Mouse (Mus musculus) forebrain, embryonic 16.5 days (tissue): ENCODE measurements around the gene Smim8. TPM values are rescaled to one million over a fixed set of nuclear protein-coding genes. Genes with fewer than 3 reads are reported as not detected.

ENCODE experiments used
- ATAC-seq: fragments of 200-750 bp; cut with Nextera tagmentation; 2 replicates; pipeline ENCODE4 v1.8.0; 2017; ENCODE audit warnings: mild to moderate bottlenecking, moderate library complexity
- H3K27ac ChIP-seq: fragments of 300-500 bp; sonication (generic); 2 replicates; pipeline ENCODE4 v1.5.1; 2014; ENCODE audit warnings: low read length, control low read depth
- H3K27me3 ChIP-seq: fragments of 300-500 bp; sonication (generic); replicated peaks from 2 replicates; pipeline ENCODE4 v1.6.1; 2014; ENCODE audit warnings: low read length; ENCODE audit not compliant: control insufficient read depth, insufficient read depth
- H3K36me3 ChIP-seq: fragments of 300-500 bp; sonication (generic); 2 replicates; pipeline ENCODE4 v1.6.1; 2014; ENCODE audit not compliant: control insufficient read depth, insufficient read depth
- H3K4me1 ChIP-seq: fragments of 300-500 bp; sonication (generic); replicated peaks from 2 replicates; pipeline ENCODE4 v1.6.1; 2014; ENCODE audit warnings: low read length; ENCODE audit not compliant: control insufficient read depth, insufficient read depth
- H3K4me2 ChIP-seq: fragments of 300-500 bp; sonication (generic); 2 replicates; pipeline ENCODE4 v1.6.1; 2014; ENCODE audit warnings: mild to moderate bottlenecking, low read length, control low read depth
- H3K4me3 ChIP-seq: fragments of 300-500 bp; sonication (generic); replicated peaks from 2 replicates; pipeline ENCODE4 v1.5.1; 2014; ENCODE audit warnings: mild to moderate bottlenecking, low read length, control low read depth
- H3K9ac ChIP-seq: fragments of 300-500 bp; sonication (generic); replicated peaks from 2 replicates; pipeline ENCODE4 v1.6.1; 2014; ENCODE audit warnings: low read depth, low read length, control low read depth
- H3K9me3 ChIP-seq: fragments of 300-500 bp; sonication (generic); 2 replicates; pipeline ENCODE4 v1.6.1; 2016; ENCODE audit warnings: low read length; ENCODE audit not compliant: control insufficient read depth
- WGBS: fragments of 180-500 bp; shearing (Covaris S2); extraction: QIAGEN DNeasy Blood & Tissue Kit; methylation state at CpG from one replicate; pipeline ENCODE4 v1.1.7; 2014; 5-methylcytosine and 5-hydroxymethylcytosine counted together
- polyA plus RNA-seq: library from polyadenylated mRNA; unstranded; fragments of >200 nt; fragmentation: Nextera tagmentation; extraction: Ambion mirVana; gene quantifications from 2 replicates; pipeline ENCODE4 v1.2.1, GENCODE M21; 2015

The Smim8 gene
- polyA plus RNA-seq, 1 experiment from 2014 or later: 43.3 TPM

DNA sequence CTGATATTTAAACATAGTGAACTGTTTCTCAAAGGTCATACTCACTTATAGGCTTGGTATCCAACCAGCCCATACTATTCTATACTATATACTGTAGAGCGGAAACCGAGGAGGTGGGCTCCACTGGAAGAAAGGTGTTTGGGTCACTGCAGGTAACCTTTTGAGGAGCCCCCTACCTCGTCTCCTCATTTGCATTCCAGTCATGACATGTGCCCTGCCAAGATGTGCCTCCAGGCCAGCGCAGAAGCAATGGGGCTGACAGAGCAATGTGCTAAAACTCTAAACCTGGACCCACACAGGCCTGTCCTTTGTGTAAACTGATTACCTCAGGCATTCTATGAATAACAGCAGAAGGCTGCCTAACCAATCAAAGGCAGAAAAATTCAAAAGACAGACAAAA, 53.9 kb downstream of the Smim8 start:
- H3K4me3 ChIP-seq: no peak overlapping the region
- no peak overlapping the region for H3K9ac ChIP-seq
- no peaks in the 10 kb centered on the region for H3K27me3 ChIP-seq

DNA sequence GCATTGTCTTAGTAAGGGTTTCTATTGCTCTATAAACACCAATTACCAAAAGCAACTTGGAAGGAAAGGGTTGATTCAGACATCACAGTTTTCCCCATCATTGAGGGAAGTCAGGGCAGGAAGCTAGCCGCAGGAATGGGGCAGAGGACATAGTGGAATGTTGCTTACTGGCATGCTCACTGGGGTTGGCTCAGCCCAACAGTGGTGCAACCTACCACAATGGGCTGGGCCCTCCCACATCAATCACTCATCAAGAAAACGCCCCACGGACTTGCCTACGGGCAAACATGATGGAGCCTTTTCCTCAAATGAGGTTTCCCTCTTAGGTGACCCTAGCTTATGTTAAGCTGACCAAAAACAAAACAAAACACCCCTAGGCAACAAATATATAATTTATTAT, 55.0 kb downstream of the Smim8 start:
- H3K4me1 ChIP-seq: no peaks in the 10 kb centered on the region
- H3K36me3 ChIP-seq: no peaks in the 10 kb centered on the region
- H3K4me2 ChIP-seq: no peak overlapping the region
- 0 out of 2 replicates have a peak, but pooled peaks cover 2% of the 10 kb centered on the region for H3K9me3 ChIP-seq
- 74% methylated on average over 4 of the region's 4 CpGs for WGBS
- no peak overlapping the region for H3K4me3 ChIP-seq
- H3K27me3 ChIP-seq: no peaks in the 10 kb centered on the region
- no peak for ATAC-seq
- no peak overlapping the region for H3K27ac ChIP-seq
- no peak overlapping the region for H3K9ac ChIP-seq

More for the DNA sequence above, 53.9 kb downstream of the Smim8 start:
- H3K36me3 ChIP-seq: no peaks in the 10 kb centered on the region
- H3K4me1 ChIP-seq: no peaks in the 10 kb centered on the region
- H3K9me3 ChIP-seq: 0 out of 2 replicates have a peak, but pooled peaks cover 2% of the 10 kb centered on the region
- no peak overlapping the region for H3K27ac ChIP-seq
- H3K4me2 ChIP-seq: no peak overlapping the region
- ATAC-seq: no peak
- 56% methylated on average over 4 of the region's 4 CpGs for WGBS

DNA sequence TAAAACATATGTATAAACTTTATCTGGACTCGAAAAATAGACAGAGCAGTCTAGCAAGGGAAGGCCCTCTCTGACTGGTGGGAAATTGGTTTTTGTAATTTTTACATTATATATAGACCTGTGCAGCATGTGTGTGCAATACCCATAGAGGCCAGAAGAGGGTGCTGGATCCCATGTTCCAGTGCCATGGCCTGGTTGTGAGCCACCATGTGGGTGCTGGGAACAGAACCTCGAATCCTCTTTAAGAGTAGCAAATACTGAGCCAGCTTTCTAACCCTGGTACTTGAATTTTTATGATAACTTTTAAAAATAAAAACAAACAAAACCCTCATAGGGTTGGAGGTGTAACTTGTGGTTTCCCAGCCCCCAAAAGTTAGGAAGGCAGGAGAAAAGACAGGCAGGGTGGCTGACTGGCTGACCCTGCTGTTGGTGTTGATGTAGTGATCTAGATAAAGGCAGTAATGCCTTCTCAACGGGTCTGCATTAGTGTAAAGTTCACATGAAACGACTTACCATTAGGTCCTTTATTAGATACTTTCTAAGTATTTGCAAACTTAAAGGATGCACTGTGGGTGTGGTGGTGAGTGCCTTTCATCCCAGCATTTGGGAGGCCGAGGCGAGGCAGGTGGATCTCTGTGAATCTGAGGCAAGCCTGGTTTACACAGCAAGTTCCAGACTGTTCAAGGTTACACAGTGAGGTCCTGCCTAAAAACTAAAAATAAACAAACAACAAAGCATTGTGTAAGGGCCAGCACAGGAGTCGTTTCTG, 57.9 kb downstream of the Smim8 start:
- Histone ChIP-seq H3K4me2 (no peak overlapping the region), H3K4me3 (no peak overlapping the region), H3K9ac (no peak overlapping the region), H3K9me3 (0 out of 2 replicates have a peak, but pooled peaks cover 2% of the 10 kb centered on the region), H3K27ac (no peak overlapping the region), H3K4me1 (no peaks in the 10 kb centered on the region), H3K36me3 (no peaks in the 10 kb centered on the region), H3K27me3 (no peaks in the 10 kb centered on the region)
- WGBS: 92% methylated on average over 7 of the region's 7 CpGs
- ATAC-seq: no peak

DNA sequence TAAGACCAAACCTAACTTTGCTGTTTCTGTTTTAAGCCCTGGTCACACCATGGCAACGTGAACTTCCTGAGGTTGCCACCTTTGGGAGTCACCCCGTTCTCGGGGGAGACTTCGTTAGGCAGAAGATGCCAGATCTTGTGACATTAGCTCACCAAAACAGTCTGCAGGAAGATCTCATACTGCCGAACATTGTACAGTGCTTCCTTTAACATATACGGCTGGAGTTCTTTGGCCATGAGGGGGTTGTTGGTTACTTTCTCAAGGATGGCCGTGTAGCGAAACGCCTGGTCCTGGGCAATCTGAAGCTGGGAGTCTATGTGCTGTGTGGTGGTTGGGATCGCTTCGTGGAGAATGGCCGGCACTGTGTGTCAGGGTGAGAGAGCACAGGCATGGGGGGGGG, 58.8 kb downstream of the Smim8 start:
- Histone ChIP-seq H3K9me3 (0 out of 2 replicates have a peak, but pooled peaks cover 2% of the 10 kb centered on the region), H3K4me3 (no peak overlapping the region)
- WGBS: 96% methylated on average over 12 of the region's 12 CpGs

More for the DNA sequence above, 58.8 kb downstream of the Smim8 start:
- no peak overlapping the region for H3K27ac ChIP-seq
- H3K4me1 ChIP-seq: no peaks in the 10 kb centered on the region
- H3K36me3 ChIP-seq: no peaks in the 10 kb centered on the region
- no peak overlapping the region for H3K4me2 ChIP-seq
- no peaks in the 10 kb centered on the region for H3K27me3 ChIP-seq
- H3K9ac ChIP-seq: no peak overlapping the region
- ATAC-seq: no peak

Other genes with a start within 250 kb of the Smim8 start
- 79.4 and 93.1 TPM in 2 replicates for gene Akirin2, start 227.5 kb downstream of the Smim8 start, polyA plus RNA-seq
- 99.1 and 104 TPM in 2 replicates for gene Orc3, start 163.5 kb downstream of the Smim8 start, polyA plus RNA-seq
- 55.0 and 63.4 TPM in 2 replicates for gene Rars2, start 163.5 kb downstream of the Smim8 start, polyA plus RNA-seq
- gene Slc35a1, start 91.0 kb downstream of the Smim8 start, polyA plus RNA-seq: 54.8 and 55.3 TPM in 2 replicates
- gene Cfap206, start 48.2 kb downstream of the Smim8 start, polyA plus RNA-seq: 0.99 and 1.8 TPM in 2 replicates
- not detected in 2 replicates for gene Gm136, start 22.2 kb downstream of the Smim8 start, polyA plus RNA-seq
- 36.6 and 41.5 TPM in 2 replicates for gene Zfp292, start 104.5 kb upstream of the Smim8 start, polyA plus RNA-seq
- not detected in 2 replicates for gene Cga, start 115.4 kb upstream of the Smim8 start, polyA plus RNA-seq